Mouse (Mus musculus): ENCODE results near the gene Top2a. TPM values are rescaled to one million over a fixed set of nuclear protein-coding genes. Genes with fewer than 3 reads are reported as not detected.
A peak's percentile ranks its signal among the peaks of the same experiment; 100 is the strongest.

The Top2a gene
- polyA plus RNA-seq, 1 experiment, result 12.1 TPM

DNA sequence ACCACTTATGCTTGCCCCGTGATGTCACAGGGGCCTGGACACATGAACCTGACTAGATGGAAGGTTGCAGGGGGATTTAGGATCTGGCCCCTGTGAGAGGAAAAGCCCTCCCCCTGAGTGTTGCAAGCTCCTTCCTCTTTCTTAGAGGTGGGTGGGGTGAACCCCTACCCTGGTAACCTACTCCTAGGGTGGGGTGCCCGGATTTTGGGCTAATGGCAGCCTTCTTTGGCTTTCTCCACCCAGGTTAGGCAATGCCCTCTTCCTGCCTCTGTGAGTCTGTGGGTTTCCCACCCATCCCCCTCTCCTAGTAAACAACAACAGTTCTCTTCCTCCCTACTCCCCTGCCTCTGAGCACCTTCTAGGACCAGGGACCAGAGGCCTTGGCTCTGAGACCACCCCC is 71.3 kb downstream of the Top2a start:
- Histone ChIP-seq H3K9me3 (no peaks in the 10 kb centered on the region), H3K4me3 (replicated peaks) (peak overlapping the region; percentile 18), H3K36me3 (replicated peaks; ENCODE audit: low read length) (no peaks in the 10 kb centered on the region), H3K4me1 (peaks cover 68% of the 10 kb centered on the region), H3K27me3 (replicated peaks) (peaks cover 78% of the 10 kb centered on the region)
- TF ChIP-seq FLI1 (IDR thresholded peaks at IDR 0.05; ENCODE audit: low read length) (no peak), GATA1 (IDR thresholded peaks at IDR 0.05; ENCODE audit: borderline replicate concordance, low read length) (no peak)

DNA sequence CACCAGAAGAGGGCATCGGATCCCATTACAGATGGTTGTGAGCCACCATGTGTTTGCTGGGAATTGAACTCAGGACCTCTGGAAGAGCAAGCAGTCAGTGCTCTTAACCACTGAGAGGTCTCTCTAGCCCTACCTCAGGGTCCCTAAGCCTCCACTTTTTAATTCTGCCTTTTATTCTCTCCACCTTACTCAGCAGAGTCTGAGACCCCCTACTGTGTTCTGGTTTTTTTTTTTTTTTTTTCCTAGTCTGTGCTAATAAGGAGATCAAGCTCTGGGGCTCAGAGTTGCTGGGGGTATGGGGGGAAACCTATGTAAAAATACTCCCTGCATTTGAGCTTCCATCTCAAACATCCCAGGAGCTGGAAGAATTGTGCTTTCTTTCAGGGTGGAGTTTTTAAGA is 71.9 kb downstream of the Top2a start:
- TF ChIP-seq GATA1 (IDR thresholded peaks at IDR 0.05; ENCODE audit: borderline replicate concordance, low read length) (no peak), FLI1 (IDR thresholded peaks at IDR 0.05; ENCODE audit: low read length) (no peak)
- H3K4me3 ChIP-seq (replicated peaks), result no peak overlapping the region
- H3K27me3 ChIP-seq (replicated peaks), result peaks cover 80% of the 10 kb centered on the region
- peaks cover 74% of the 10 kb centered on the region for H3K4me1 ChIP-seq
- H3K36me3 ChIP-seq (replicated peaks; ENCODE audit: low read length), result no peaks in the 10 kb centered on the region
- H3K9me3 ChIP-seq, result no peaks in the 10 kb centered on the region

DNA sequence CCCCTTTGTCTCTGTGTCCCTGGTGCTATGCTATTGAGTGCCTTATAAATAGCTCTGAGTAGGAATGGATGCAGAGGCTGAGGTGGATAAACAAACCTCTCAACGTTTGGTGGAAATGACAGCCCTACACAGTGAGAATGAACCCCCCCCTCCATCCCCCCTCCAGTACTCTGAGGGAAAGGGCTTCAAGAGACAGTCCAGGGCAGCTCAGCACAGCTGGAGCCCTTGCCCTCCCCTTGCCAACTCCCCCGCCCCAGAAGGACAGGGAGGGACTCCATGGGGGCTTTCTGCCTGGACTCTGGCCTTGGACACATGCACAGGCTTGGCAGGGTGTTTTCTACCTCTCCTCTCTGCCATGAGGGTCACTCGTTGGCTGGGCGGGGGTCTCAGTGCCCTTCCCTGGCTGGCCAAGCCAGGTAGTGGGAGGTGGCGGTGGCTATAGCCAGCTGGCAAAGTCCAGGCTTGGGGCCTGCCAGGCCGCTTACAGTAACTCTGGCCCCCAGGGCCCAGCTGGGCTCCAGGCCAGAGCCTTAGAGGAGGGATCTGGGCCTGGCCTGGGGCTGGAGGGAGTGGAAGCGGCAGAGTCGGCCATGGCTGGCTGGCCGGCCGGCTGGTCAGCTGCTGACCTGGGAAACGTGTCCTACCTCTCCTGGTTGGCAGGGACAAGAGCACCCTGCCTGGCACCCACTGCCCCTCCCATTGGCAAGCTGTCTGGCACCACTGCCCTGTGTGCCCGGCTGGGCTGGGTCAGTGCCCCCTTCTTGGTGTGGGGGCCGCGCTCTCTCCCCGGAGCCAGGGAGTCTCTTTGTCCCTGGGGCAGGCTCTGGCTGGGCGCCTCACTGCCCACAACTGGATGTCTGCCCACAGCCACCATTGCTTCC is 72.7 kb downstream of the Top2a start:
- H3K36me3 ChIP-seq (replicated peaks; ENCODE audit: low read length), result no peaks in the 10 kb centered on the region
- H3K27me3 ChIP-seq (replicated peaks), result peaks cover 75% of the 10 kb centered on the region
- H3K9me3 ChIP-seq, result no peaks in the 10 kb centered on the region
- H3K4me3 ChIP-seq (replicated peaks), result peak overlapping the region; percentile 4
- TF ChIP-seq FLI1 (IDR thresholded peaks at IDR 0.05; ENCODE audit: low read length) (no peak), GATA1 (IDR thresholded peaks at IDR 0.05; ENCODE audit: borderline replicate concordance, low read length) (no peak)
- peaks cover 77% of the 10 kb centered on the region for H3K4me1 ChIP-seq

DNA sequence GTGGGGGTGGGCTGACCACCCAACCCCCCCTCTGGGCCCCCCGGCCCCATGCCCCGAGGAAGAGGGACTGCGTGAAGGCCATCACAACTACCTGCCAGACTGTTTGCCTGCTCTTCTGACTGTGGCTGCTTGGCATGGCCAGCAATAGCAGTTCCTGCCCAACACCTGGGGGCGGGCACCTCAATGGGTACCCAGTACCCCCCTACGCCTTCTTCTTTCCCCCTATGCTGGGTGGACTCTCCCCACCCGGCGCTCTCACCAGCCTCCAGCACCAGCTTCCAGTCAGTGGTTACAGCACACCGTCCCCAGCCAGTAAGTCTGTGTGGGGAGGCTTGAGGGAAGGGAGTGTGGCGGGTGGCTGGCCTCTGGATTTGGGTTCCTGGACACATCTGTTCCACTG is 73.5 kb downstream of the Top2a start:
- Histone ChIP-seq H3K9me3 (no peaks in the 10 kb centered on the region), H3K36me3 (replicated peaks; ENCODE audit: low read length) (no peaks in the 10 kb centered on the region), H3K27me3 (replicated peaks) (peaks cover 77% of the 10 kb centered on the region), H3K4me3 (replicated peaks) (peak overlapping the region; percentile 59), H3K4me1 (peaks cover 76% of the 10 kb centered on the region)
- TF ChIP-seq GATA1 (IDR thresholded peaks at IDR 0.05; ENCODE audit: borderline replicate concordance, low read length) (no peak), FLI1 (IDR thresholded peaks at IDR 0.05; ENCODE audit: low read length) (no peak)

DNA sequence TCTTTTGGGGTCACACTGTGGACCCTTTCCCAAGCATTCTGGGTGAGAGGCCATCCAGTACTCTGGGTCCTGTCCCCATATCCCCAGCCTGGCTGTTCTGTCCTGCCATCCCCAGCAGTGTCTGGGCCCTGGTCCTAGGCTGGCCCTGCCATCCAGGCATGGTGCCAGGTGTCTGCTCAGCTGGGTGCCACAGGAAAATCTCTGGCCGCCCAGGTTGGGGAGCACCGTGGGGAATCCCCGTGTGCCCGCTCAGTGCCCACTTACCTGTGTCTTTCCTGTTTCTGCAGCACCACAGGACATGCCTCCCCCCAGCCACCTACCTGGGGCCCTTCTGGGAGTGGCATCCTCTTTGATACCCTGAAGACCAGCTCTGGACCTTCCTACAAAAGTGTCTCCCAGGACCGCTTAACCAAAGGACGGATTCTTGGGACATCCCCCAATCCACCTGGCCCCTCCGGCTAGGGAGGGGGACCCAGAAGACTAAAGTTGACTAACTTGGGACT is 74.0 kb downstream of the Top2a start:
- peaks cover 75% of the 10 kb centered on the region for H3K4me1 ChIP-seq
- TF ChIP-seq FLI1 (IDR thresholded peaks at IDR 0.05; ENCODE audit: low read length) (no peak), GATA1 (IDR thresholded peaks at IDR 0.05; ENCODE audit: borderline replicate concordance, low read length) (no peak)
- H3K4me3 ChIP-seq (replicated peaks), result peak overlapping the region; percentile 1

DNA sequence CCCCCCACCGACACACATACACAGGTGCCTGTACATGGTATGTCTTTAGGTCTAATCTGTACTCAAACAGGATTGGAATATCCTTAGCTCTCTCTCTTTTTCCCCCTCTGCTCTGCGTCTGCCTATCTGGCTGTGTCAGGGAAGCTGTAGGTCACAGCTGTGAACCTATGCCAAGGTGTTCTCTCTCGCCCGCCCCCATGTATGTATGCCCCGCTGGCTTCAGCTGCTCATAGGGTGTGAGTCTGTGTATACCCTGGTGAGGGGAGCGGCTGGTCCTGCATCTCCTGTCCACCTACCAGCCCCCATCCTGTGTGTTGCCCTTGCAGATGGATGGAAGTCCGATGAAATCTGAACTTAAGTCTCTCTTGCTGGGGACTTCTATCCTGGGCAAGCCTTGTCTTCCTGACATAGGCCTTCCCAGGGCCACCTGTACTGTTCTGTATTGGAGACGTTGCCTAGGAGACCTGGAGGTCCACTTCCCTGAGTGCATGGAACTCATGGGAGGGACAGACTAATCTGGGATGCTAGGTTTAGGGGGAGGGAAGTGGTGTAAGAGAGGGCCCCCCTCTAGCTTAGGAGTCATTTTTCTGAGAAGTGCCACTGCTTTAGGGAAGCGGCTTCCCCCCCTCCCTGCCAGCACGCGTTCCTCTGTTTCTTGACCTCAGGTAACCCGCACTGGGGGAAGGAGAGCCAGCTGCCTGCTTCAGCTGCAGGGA is 74.6 kb downstream of the Top2a start:
- peaks cover 75% of the 10 kb centered on the region for H3K4me1 ChIP-seq

More for the DNA sequence above, 74.0 kb downstream of the Top2a start:
- Histone ChIP-seq H3K36me3 (replicated peaks; ENCODE audit: low read length) (no peaks in the 10 kb centered on the region), H3K27me3 (replicated peaks) (peaks cover 78% of the 10 kb centered on the region), H3K9me3 (no peaks in the 10 kb centered on the region)

DNA sequence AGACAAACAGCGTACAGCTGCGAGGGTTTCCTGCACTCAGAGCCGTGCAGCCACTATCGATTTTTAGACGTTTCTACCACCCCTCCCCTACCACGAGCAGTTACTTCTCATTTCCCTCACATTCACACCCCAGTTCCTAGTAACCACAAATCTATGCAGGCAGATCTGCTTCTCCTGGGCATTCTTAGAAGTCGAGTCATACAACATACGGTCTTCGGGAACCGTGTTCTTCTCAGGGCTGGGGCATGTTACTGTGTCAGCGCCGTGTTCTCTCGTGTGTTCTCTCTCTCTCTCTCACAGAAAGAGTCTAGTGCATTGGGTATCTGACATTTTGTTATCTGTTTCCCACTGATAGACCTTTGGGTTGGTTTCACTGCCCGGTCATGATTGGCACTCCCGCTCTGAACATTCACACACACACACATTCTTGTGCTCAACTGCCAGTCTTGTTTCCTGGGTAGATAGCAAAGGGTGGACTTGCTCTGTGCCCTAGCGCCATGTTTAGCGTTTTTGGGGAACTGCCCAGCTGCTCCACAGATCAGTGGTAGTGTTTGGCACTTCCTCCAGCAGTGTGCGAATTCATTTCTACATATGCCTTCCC is 75.9 kb downstream of the Top2a start:
- TF ChIP-seq FLI1 (IDR thresholded peaks at IDR 0.05; ENCODE audit: low read length) (no peak), GATA1 (IDR thresholded peaks at IDR 0.05; ENCODE audit: borderline replicate concordance, low read length) (no peak)
- Histone ChIP-seq H3K9me3 (no peaks in the 10 kb centered on the region), H3K4me3 (replicated peaks) (peak overlapping the region; percentile 76), H3K27me3 (replicated peaks) (peaks cover 87% of the 10 kb centered on the region), H3K4me1 (peaks cover 78% of the 10 kb centered on the region), H3K36me3 (replicated peaks; ENCODE audit: low read length) (no peaks in the 10 kb centered on the region)

More for the DNA sequence above, 74.6 kb downstream of the Top2a start:
- no peak overlapping the region for H3K4me3 ChIP-seq (replicated peaks)
- H3K27me3 ChIP-seq (replicated peaks), result peaks cover 78% of the 10 kb centered on the region
- H3K9me3 ChIP-seq, result no peaks in the 10 kb centered on the region
- no peaks in the 10 kb centered on the region for H3K36me3 ChIP-seq (replicated peaks; ENCODE audit: low read length)
- no peak for TF ChIP-seq GATA1 (IDR thresholded peaks at IDR 0.05; ENCODE audit: borderline replicate concordance, low read length)
- TF ChIP-seq FLI1 (IDR thresholded peaks at IDR 0.05; ENCODE audit: low read length), result no peak

DNA sequence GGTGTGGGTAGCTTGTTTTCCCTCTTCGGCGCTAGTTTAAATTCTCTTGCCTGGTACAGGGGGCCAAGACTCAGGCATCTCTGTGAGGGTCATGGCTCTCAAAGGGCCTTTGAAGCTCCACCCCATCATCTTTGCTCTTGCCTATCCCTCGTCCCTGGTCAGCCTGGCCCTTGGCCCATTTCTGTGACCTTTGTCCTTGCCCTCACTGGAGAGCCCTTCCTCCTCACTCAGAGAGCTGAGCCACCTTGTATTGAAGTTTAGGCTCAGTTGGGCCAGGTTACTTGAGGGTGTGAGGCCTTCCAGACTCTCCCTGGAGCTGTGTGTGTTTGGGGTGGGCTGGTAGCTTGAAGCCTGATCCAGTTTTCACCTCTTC is 78.4 kb downstream of the Top2a start:
- peaks cover 87% of the 10 kb centered on the region for H3K4me1 ChIP-seq
- no peak overlapping the region for H3K4me3 ChIP-seq (replicated peaks)
- peaks cover 94% of the 10 kb centered on the region for H3K27me3 ChIP-seq (replicated peaks)
- no peak for TF ChIP-seq GATA1 (IDR thresholded peaks at IDR 0.05; ENCODE audit: borderline replicate concordance, low read length)
- H3K36me3 ChIP-seq (replicated peaks; ENCODE audit: low read length), result no peaks in the 10 kb centered on the region
- no peaks in the 10 kb centered on the region for H3K9me3 ChIP-seq

DNA sequence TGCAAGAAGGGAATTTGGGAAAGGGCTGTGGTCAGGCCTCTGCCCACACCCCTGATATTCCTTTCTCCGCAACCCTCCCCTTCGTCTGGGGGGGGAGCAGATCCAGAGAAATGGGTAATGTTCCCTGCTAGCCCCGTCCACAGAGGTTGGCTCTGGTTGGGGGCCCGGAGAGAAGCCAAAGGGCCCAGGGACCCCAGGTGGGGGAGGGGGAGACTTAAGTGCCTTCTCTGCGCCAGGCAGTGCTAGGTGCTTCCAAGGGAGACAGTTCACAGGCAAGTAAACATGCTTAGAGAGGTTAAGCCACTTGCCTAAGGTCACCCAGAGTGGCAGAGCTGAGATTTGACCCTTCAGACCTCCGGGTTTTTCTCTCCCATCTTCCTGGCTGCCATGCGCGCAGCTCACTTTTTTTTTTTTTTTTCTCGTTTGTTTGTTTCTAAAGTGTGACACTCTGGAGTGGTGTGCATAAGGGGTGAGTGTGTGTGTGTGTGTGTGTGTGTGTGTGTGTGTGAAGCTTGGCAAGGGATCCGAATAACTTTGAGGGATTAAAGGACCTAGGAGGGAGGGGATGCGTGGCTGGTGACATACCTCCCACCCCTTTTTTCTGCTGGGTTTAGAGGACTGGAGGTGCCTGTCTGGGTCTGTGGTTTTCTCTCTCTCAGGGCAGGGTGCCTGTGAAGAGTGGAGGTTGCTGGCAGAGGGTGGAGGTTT is 78.9 kb downstream of the Top2a start:
- no peaks in the 10 kb centered on the region for H3K36me3 ChIP-seq (replicated peaks; ENCODE audit: low read length)
- H3K27me3 ChIP-seq (replicated peaks), result peaks cover 94% of the 10 kb centered on the region
- TF ChIP-seq FLI1 (IDR thresholded peaks at IDR 0.05; ENCODE audit: low read length), result no peak
- TF ChIP-seq GATA1 (IDR thresholded peaks at IDR 0.05; ENCODE audit: borderline replicate concordance, low read length), result no peak
- H3K9me3 ChIP-seq, result no peaks in the 10 kb centered on the region
- H3K4me1 ChIP-seq, result peaks cover 87% of the 10 kb centered on the region
- no peak overlapping the region for H3K4me3 ChIP-seq (replicated peaks)
